Mouse (Mus musculus): ENCODE data around the gene 1700020A23Rik. TPM values are rescaled to one million over a fixed set of nuclear protein-coding genes. Genes with fewer than 3 reads are reported as not detected.

Gene 1700020A23Rik
- total RNA-seq, 2 experiments from 2014 or later: not detected

GRCm38 (mm10) chr2:130408194-130408593 lies 3.1 kb downstream of the 1700020A23Rik start:
- no peak for DNase-seq (ENCODE audit: extremely low spot score in 1 of 2, low spot score in 1 of 2)

- peak; percentile 75 to 92 for DNase-seq (ENCODE audit: extremely low spot score in 1 of 2, low spot score in 1 of 2)
Observed at GRCm38 (mm10) chr2:130411558-130412495, 6.8 kb downstream of the 1700020A23Rik start.

- no peak for DNase-seq (ENCODE audit: extremely low spot score in 1 of 2, low spot score in 1 of 2)
Observed at GRCm38 (mm10) chr2:130412775-130413174, 7.7 kb downstream of the 1700020A23Rik start.

- DNase-seq (ENCODE audit: extremely low spot score in 1 of 2, low spot score in 1 of 2): no peak
Observed at GRCm38 (mm10) chr2:130414094-130414856, 9.2 kb downstream of the 1700020A23Rik start.

GRCm38 (mm10) chr2:130421781-130422620 lies 16.9 kb downstream of the 1700020A23Rik start:
- no peak for DNase-seq (ENCODE audit: extremely low spot score in 1 of 2, low spot score in 1 of 2)

GRCm38 (mm10) chr2:130423397-130424125 lies 18.5 kb downstream of the 1700020A23Rik start:
- DNase-seq (ENCODE audit: extremely low spot score in 1 of 2, low spot score in 1 of 2): peak; percentile 70 to 76

GRCm38 (mm10) chr2:130424126-130424853 lies 19.2 kb downstream of the 1700020A23Rik start, which contains the start of the genes Vps16 and Pced1a:
TSS of gene Vps16 (plus strand) at chr2:130424339.
TSS of gene Pced1a (minus strand) at chr2:130424701.
- DNase-seq (ENCODE audit: extremely low spot score in 1 of 2, low spot score in 1 of 2): peak; percentile 82 to 90

- no peak for DNase-seq (ENCODE audit: extremely low spot score in 1 of 2, low spot score in 1 of 2)
Observed at GRCm38 (mm10) chr2:130425112-130425511, 20.1 kb downstream of the 1700020A23Rik start.

- DNase-seq (ENCODE audit: extremely low spot score in 1 of 2, low spot score in 1 of 2): no peak
Observed at GRCm38 (mm10) chr2:130429851-130430250, 24.8 kb downstream of the 1700020A23Rik start.

GRCm38 (mm10) chr2:130430484-130430883 lies 25.4 kb downstream of the 1700020A23Rik start:
- no peak for DNase-seq (ENCODE audit: extremely low spot score in 1 of 2, low spot score in 1 of 2)

- DNase-seq (ENCODE audit: extremely low spot score in 1 of 2, low spot score in 1 of 2): no peak
Observed at GRCm38 (mm10) chr2:130432157-130432556, 27.1 kb downstream of the 1700020A23Rik start.

- DNase-seq (ENCODE audit: extremely low spot score in 1 of 2, low spot score in 1 of 2): peak in 1 of 2 experiments; percentile 49
Observed at GRCm38 (mm10) chr2:130433152-130433551, 28.1 kb downstream of the 1700020A23Rik start.

GRCm38 (mm10) chr2:130436769-130437168 lies 31.7 kb downstream of the 1700020A23Rik start:
- DNase-seq (ENCODE audit: extremely low spot score in 1 of 2, low spot score in 1 of 2): no peak

GRCm38 (mm10) chr2:130438861-130439260 lies 33.8 kb downstream of the 1700020A23Rik start:
- no peak for DNase-seq (ENCODE audit: extremely low spot score in 1 of 2, low spot score in 1 of 2)

GRCm38 (mm10) chr2:130439840-130440480 lies 34.9 kb downstream of the 1700020A23Rik start:
- DNase-seq (ENCODE audit: extremely low spot score in 1 of 2, low spot score in 1 of 2): no peak

GRCm38 (mm10) chr2:130442162-130442561 lies 37.1 kb downstream of the 1700020A23Rik start:
- no peak for DNase-seq (ENCODE audit: extremely low spot score in 1 of 2, low spot score in 1 of 2)

GRCm38 (mm10) chr2:130448449-130448848 lies 43.4 kb downstream of the 1700020A23Rik start:
- DNase-seq (ENCODE audit: extremely low spot score in 1 of 2, low spot score in 1 of 2): no peak
